Mouse (Mus musculus): ENCODE results near the gene Gm20696. TPM values are rescaled to one million over a fixed set of nuclear protein-coding genes. Genes with fewer than 3 reads are reported as not detected.

Gm20696 gene
- polyA plus RNA-seq, 1 experiment from 2014 or later: 3.2 TPM

DNA sequence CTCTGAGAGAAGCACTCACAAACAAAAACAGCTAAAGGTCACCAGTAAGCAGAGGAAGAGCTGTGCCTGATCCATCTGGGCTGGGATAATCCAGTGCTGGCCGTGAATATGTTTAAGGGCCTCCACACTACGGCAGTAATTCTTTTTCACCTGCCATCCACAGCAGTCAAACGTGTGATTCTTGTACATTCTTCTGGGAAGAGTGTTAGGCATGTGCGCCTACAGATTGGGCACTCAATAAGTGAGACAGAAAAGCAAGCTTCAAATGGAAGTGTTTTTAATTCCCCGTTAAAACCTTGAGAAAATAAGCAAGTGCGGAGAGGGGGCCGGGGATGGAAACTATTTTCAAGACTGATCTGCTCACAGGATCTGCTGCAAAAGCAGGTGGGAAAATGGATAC is 48.7 kb downstream of the Gm20696 start:
- Histone ChIP-seq H3K9ac (no peak overlapping the region), H3K27ac (no peak overlapping the region), H3K9me3 (no peaks in the 10 kb centered on the region), H3K36me3 (no peaks in the 10 kb centered on the region), H3K4me2 (replicated peaks) (no peak overlapping the region), H3K4me3 (no peak overlapping the region), H3K4me1 (peaks cover 18% of the 10 kb centered on the region), H3K27me3 (replicated peaks) (no peaks in the 10 kb centered on the region)
- no peak for ATAC-seq (ENCODE audit: low FRiP score, low read depth)
- 66% methylated on average over 7 of the region's 7 CpGs for WGBS

DNA sequence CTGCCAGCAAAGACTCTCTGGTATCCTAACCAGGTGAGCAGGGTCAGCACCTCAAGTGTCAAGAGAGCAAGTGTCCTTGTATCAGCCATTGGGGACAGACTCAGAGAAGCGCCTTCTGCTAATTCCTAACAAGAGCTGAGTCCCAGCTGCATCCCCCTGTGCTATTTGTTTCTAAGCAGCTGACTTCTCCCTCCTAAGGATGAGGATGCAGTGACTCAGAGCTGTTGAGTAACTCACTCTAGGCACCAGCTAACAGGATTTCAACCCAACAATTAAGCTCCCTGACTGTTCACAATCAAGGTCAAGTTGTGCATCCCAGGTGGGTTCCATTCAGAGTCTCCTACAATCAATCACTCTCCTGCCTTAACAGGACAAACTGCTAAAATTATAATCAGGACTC is 49.2 kb downstream of the Gm20696 start:
- no peaks in the 10 kb centered on the region for H3K27me3 ChIP-seq (replicated peaks)
- no peak for ATAC-seq (ENCODE audit: low FRiP score, low read depth)

DNA sequence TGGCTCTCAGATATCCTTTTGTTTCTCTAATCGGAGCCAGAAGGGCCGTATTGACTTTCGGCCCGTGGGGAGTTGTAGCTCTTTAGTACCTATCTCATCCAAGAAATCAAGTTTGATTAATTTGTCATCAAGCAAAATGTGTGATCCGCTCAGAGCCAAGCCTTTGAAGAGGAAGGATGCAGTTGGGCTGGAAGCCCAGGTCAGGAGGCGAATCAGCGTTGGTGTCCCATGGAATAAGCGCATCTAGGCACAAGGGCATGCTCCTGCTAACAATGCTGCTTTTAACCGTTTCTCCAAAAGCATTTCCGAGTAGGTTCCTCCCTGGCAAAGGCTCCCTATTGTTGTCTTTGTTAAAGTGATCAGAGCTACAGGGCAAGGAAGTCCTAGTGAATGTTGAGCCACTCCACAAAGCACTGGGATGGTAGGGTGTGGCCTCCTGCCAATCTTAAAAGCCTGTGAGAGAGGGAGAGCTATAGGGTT is 51.3 kb downstream of the Gm20696 start:
- Histone ChIP-seq H3K27ac (no peak overlapping the region), H3K9me3 (no peaks in the 10 kb centered on the region), H3K9ac (no peak overlapping the region), H3K4me2 (replicated peaks) (peak overlapping the region; percentile 25), H3K27me3 (replicated peaks) (no peaks in the 10 kb centered on the region), H3K4me1 (peaks cover 18% of the 10 kb centered on the region), H3K4me3 (no peak overlapping the region), H3K36me3 (no peaks in the 10 kb centered on the region)
- WGBS: 9% methylated on average over 10 of the region's 10 CpGs
- no peak; the same call in 1 of the 2 replicates for ATAC-seq (ENCODE audit: low FRiP score, low read depth)

More for the DNA sequence above, 49.2 kb downstream of the Gm20696 start:
- H3K9ac ChIP-seq: no peak overlapping the region
- no peak overlapping the region for H3K27ac ChIP-seq
- H3K4me3 ChIP-seq: no peak overlapping the region
- no peaks in the 10 kb centered on the region for H3K9me3 ChIP-seq
- WGBS: 85% methylated on average over 1 of the region's 1 CpGs
- H3K4me1 ChIP-seq: peaks cover 18% of the 10 kb centered on the region
- H3K4me2 ChIP-seq (replicated peaks): no peak overlapping the region
- H3K36me3 ChIP-seq: no peaks in the 10 kb centered on the region

DNA sequence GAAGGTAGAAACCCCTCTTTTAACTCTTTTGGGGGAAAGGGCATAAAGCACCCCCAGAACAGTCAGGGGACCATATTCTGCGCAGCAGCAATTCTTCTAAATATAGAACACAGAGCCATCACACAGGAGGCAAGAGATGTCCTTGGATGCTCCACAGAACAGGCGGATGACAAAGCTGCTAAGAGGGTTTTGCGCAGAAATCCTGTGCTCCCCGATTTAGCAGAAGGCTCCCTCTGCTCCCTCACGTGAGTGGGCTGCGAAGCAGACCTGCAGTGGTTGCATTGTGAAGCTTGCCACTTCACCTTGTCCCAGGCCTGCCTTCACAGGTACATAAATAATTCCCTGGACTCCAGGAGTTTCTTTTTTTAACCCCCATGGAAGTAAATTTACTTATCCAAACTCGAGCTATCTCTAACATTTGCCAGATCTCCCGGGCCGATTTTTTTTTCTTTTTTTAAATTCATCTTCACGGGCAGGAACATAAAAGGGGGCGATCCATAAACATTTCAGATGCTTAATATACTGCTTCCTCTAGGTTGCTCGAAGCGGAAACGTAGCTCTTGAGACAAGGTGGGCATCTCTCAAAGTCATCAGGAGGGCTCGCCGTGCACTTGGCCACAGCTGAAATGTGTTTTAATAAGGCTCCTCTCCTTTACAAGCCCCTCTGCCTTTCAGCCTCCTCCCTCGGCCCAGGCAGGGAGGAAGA is 51.9 kb downstream of the Gm20696 start:
- H3K4me1 ChIP-seq: peaks cover 18% of the 10 kb centered on the region
- 50% methylated on average over 17 of the region's 17 CpGs for WGBS
- no peaks in the 10 kb centered on the region for H3K27me3 ChIP-seq (replicated peaks)
- H3K4me2 ChIP-seq (replicated peaks): peak overlapping the region; percentile 25
- H3K27ac ChIP-seq: no peak overlapping the region
- H3K4me3 ChIP-seq: no peak overlapping the region
- H3K9ac ChIP-seq: no peak overlapping the region
- H3K36me3 ChIP-seq: no peaks in the 10 kb centered on the region
- no peak for ATAC-seq (ENCODE audit: low FRiP score, low read depth)
- H3K9me3 ChIP-seq: no peaks in the 10 kb centered on the region

DNA sequence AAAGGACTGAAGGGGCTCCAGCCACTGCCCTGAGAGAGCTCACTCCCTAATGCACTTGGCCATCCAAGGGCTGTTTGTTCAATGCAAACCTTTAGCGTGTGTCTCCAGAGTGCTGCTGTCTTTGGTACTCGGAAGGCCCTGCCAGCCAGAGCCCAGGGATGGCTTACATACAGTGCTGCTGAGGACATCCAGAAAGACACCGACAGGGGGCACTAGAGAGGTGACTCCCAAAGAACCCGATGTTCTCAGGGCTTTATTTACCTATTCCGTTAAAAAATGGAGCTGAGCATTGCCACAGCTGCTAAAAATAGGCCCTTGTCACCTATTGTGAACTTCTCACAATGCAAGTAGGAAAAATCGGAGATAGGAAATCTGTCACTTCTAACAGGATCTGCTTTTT is 54.7 kb downstream of the Gm20696 start:
- H3K4me1 ChIP-seq: peaks cover 18% of the 10 kb centered on the region
- no peak overlapping the region for H3K27ac ChIP-seq
- no peak for ATAC-seq (ENCODE audit: low FRiP score, low read depth)
- H3K27me3 ChIP-seq (replicated peaks): no peaks in the 10 kb centered on the region
- 64% methylated on average over 6 of the region's 6 CpGs for WGBS
- no peak overlapping the region for H3K9ac ChIP-seq
- no peak overlapping the region for H3K4me3 ChIP-seq
- no peak overlapping the region for H3K4me2 ChIP-seq (replicated peaks)
- no peaks in the 10 kb centered on the region for H3K9me3 ChIP-seq
- no peaks in the 10 kb centered on the region for H3K36me3 ChIP-seq

DNA sequence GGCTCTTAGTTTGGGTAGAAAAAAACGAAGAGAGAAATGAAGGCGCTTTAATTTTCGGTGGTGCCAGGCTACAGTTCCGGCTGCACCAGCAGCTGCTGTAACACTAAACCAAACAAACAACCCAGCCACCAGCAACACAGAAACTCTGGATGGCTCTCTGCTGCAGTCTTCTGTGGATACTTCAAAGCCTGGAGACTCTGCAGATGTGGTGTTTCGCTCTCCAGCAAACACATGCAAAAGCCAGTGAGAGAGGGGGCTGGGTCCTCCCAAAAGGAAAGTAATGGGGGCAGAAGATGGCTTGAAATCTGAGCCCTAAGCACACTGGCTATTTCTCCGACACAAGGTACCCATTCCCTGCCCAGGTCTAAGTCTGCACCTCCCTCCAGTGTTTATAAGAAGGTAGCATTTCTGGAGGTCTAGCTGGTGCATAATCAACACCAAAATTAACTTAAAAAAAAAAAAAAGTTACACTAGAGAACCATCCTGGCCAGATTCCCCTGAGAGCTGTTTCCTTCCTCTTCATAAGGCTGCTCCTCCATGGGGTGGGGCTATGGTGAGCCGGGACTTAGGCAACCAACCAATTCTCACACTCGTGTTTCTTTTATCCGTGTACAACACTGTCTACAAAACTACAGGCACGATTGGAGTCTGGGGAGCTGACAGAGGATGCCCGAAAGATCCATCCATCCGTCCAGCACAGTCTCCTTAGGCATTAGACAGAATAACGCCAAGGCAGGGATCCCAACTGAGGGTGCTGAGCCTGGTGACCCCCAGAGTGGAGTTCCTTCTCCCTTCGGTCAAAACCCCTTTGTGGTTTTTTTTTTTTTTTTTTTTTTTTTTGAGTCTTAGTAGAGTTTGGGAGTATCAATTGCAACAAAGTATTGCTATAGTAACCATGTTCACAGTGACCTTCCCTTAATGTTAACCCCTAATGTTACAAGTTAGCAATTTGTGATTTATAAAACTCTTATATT is 55.9 kb downstream of the Gm20696 start:
- Histone ChIP-seq H3K4me3 (no peak overlapping the region), H3K4me1 (peaks cover 9% of the 10 kb centered on the region), H3K4me2 (replicated peaks) (0 out of 2 replicates have a peak overlapping the region, but pooled peaks have one; percentile 7), H3K9ac (no peak overlapping the region), H3K27me3 (replicated peaks) (no peaks in the 10 kb centered on the region), H3K27ac (no peak overlapping the region), H3K9me3 (no peaks in the 10 kb centered on the region), H3K36me3 (no peaks in the 10 kb centered on the region)
- no peak for ATAC-seq (ENCODE audit: low FRiP score, low read depth)
- 41% methylated on average over 14 of the region's 14 CpGs for WGBS

DNA sequence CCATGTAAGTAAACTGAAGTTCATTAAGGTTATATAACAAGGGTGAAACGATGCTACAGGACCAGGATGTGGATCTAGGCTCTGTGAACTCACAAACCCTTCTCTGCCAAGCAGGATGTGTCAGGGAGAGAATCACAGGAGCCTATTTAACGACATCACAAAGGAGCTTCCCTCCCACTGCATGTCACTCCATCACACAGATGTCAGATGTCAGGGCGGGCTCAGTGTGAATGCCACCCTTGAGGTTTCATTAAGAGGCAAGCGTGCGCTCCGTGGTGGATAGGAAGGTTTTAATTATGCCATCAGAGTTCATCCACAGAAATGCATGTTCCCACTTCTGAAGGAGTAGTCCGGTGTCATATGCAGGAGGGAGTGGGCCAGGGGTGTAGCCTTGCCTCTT is 60.5 kb downstream of the Gm20696 start:
- no peak overlapping the region for H3K9ac ChIP-seq
- H3K4me3 ChIP-seq: no peak overlapping the region
- H3K27me3 ChIP-seq (replicated peaks): no peaks in the 10 kb centered on the region
- H3K4me2 ChIP-seq (replicated peaks): no peak overlapping the region
- 64% methylated on average over 7 of the region's 7 CpGs for WGBS
- H3K36me3 ChIP-seq: no peaks in the 10 kb centered on the region
- H3K9me3 ChIP-seq: no peaks in the 10 kb centered on the region
- no peak overlapping the region for H3K27ac ChIP-seq
- no peaks in the 10 kb centered on the region for H3K4me1 ChIP-seq
- no peak for ATAC-seq (ENCODE audit: low FRiP score, low read depth)

DNA sequence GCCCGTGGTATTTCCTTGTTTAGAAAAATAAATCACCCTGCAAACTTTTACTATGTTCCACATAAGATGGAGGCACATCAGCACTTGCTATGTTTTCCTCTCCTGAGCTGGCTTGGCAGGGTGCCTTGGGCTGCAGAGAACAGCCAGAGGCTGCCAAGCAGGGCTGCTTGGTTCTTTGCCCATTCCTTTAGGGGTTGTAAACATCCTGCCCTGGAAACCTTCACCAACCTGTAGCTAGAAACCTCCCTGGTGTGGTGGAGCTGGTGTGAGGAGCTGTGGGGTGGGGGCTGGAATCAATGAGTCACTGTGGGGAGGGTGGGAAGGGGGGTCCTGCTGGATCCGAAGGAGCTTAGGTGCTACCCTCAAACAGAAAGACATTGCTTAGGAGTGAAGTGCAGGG is 61.8 kb downstream of the Gm20696 start:
- Histone ChIP-seq H3K27me3 (replicated peaks) (no peaks in the 10 kb centered on the region), H3K4me1 (peaks cover 1% of the 10 kb centered on the region), H3K4me3 (no peak overlapping the region), H3K9me3 (no peaks in the 10 kb centered on the region), H3K9ac (no peak overlapping the region), H3K4me2 (replicated peaks) (no peak overlapping the region), H3K27ac (no peak overlapping the region), H3K36me3 (no peaks in the 10 kb centered on the region)
- WGBS: 78% methylated on average over 2 of the region's 2 CpGs
- ATAC-seq (ENCODE audit: low FRiP score, low read depth): no peak

DNA sequence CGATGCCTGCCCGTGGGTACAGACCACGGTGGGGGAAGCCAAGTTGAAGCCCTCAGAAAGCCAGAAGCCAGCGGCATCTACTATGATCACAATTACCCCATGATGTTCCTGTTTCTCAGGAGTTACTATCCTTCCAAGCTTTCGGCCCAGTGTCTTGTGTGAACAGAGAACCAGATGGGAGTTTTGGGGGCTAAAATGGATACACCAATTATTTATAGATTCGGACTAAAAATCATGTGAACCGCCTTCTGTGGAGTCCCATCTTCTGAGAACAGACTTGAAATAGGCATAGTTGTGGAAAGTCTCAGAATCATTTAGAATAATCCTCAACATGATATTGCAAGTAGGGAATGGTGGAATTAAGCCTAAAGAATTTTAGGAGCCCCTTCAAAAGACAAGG is 64.2 kb downstream of the Gm20696 start:
- H3K36me3 ChIP-seq: no peaks in the 10 kb centered on the region
- no peaks in the 10 kb centered on the region for H3K9me3 ChIP-seq
- no peak overlapping the region for H3K4me3 ChIP-seq
- H3K4me2 ChIP-seq (replicated peaks): no peak overlapping the region
- WGBS: 92% methylated on average over 7 of the region's 7 CpGs
- H3K27me3 ChIP-seq (replicated peaks): no peaks in the 10 kb centered on the region
- no peak overlapping the region for H3K27ac ChIP-seq
- no peak overlapping the region for H3K9ac ChIP-seq
- no peak for ATAC-seq (ENCODE audit: low FRiP score, low read depth)
- peaks cover 10% of the 10 kb centered on the region for H3K4me1 ChIP-seq

DNA sequence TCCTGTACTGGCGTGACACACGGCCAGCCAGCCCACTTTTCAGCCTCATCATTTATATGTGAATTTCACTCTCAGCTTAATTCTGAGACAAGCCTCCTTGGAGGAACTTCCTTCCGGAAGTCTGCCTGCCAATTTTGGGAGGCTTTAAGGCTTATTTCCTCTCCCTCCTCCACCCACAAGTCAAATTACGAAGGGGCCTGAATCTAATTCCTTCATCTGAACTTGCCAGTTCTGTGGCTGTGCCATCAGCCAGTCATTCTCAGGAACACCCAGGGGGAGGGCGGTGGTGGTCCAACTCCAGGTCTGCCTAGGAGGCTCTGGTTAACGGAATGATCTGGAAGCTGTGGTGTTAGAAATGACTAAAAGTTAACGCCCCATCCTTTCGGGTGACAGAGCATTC is 65.7 kb downstream of the Gm20696 start:
- Histone ChIP-seq H3K9me3 (no peaks in the 10 kb centered on the region), H3K36me3 (no peaks in the 10 kb centered on the region), H3K27ac (no peak overlapping the region), H3K4me1 (peaks cover 10% of the 10 kb centered on the region), H3K4me3 (no peak overlapping the region), H3K9ac (no peak overlapping the region), H3K4me2 (replicated peaks) (no peak overlapping the region), H3K27me3 (replicated peaks) (no peaks in the 10 kb centered on the region)
- WGBS: 79% methylated on average over 8 of the region's 8 CpGs
- no peak for ATAC-seq (ENCODE audit: low FRiP score, low read depth)

DNA sequence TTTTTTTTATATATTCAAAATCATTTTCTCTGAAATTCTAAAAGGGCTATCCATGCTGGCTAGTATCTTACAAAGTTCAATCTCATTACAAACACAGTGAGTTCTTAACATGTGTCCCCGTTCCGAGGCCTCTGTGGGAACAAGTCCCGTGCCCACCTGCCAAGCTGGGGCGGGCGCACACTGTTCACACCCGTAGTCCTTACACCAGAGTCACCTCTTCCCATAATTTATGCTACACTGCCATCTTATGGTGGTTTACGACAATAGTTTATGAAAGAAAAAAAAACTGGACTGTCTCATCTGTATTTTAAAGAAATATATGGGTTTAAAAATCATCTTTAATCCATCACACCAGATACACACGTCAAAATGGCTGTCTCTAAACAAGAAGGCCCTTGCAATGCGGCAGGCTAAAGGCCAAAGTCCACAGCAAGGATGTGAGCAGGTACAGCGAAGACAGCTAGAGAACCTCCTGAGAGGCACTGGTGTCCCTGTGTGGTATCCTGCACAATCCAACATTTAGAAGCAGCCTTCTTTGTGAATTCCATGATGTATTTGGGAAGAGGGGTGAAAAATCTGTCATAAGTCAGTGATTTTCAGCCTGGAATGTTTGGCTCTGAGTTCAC is 66.3 kb downstream of the Gm20696 start:
- ATAC-seq (ENCODE audit: low FRiP score, low read depth): no peak; the same call in 1 of the 2 replicates
- H3K27ac ChIP-seq: no peak overlapping the region
- H3K36me3 ChIP-seq: no peaks in the 10 kb centered on the region
- no peak overlapping the region for H3K4me3 ChIP-seq
- WGBS: 32% methylated on average over 10 of the region's 10 CpGs
- no peaks in the 10 kb centered on the region for H3K9me3 ChIP-seq
- peaks cover 10% of the 10 kb centered on the region for H3K4me1 ChIP-seq
- H3K27me3 ChIP-seq (replicated peaks): no peaks in the 10 kb centered on the region
- H3K9ac ChIP-seq: no peak overlapping the region
- H3K4me2 ChIP-seq (replicated peaks): no peak overlapping the region

DNA sequence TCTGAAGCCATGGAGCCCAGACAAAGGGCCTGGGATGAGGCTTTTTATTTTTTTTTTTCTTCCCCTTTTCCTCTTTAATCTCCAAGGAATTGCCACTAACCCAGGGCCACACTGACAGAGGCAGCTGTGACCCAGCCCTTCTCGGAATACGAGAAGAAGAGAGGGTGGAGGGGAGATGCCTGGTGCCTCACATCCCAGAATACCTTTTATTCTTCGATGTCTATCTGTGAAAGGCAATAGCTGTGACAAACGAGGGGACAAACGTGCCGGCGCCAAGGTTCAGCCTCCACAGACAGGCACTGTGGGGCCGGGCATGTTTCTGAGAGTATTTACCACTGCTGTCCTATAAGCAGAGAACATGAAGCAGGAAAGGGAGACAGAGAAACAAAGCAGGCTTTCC is 66.9 kb downstream of the Gm20696 start:
- Histone ChIP-seq H3K27me3 (replicated peaks) (no peaks in the 10 kb centered on the region), H3K36me3 (no peaks in the 10 kb centered on the region), H3K9me3 (no peaks in the 10 kb centered on the region), H3K27ac (no peak overlapping the region), H3K4me3 (no peak overlapping the region), H3K9ac (no peak overlapping the region), H3K4me2 (replicated peaks) (peak overlapping the region; percentile 42), H3K4me1 (peaks cover 10% of the 10 kb centered on the region)
- 7% methylated on average over 8 of the region's 8 CpGs for WGBS
- peak; percentile 42; the same call in 1 of the 2 replicates for ATAC-seq (ENCODE audit: low FRiP score, low read depth)

Data from neural tube, embryonic 12.5 days (tissue).